Comparison of ENCODE assay signal across 13 mouse cellular contexts in the genomic region with DNA sequence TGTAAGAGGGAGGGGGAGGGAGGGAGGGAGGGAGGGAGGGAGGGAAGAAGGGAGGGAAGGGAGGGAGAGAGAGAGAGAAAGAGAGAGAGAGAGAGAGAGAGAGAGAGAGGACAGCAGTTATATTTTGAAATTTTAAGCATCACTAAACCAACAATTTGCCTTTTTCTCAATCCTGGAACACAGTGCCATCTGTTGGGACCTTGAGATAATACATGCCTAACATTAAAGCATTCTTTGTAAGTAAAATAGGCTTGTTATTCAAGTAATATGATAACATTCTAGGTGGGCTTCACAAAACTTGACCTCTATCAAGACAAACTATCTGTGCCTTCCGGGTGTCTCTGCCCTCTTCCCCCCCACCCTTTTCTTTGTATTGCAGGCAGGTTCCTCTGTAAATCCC. TPM values are rescaled to one million over a fixed set of nuclear protein-coding genes. Genes with fewer than 3 reads are reported as not detected.
DNase-seq lines count a peak whose midpoint lies in the region; TF ChIP-seq lines count a peak whose summit lies in the region.
"Had no signal": no experiment of that assay in that cellular context is flagged by ENCODE, and none has a peak within 500 bp of the region (broad histone marks: within the 10 kb centered on the region; RNA-seq: fewer than 3 reads in every experiment).

No protein-coding gene starts in this region.

- peaks cover 3% of the 10 kb centered on the region for H3K9me3 ChIP-seq in CH12.LX (replicated peaks; ENCODE audit: low read length)
- H3K9me3 ChIP-seq: heart, embryonic 15.5 days had no signal

- TF ChIP-seq EP300 in CH12.LX (IDR thresholded peaks at IDR 0.05; ENCODE audit: low read length): no peak

- H3K4me3 ChIP-seq in cerebellum, adult 2 months (replicated peaks; ENCODE audit: insufficient read depth, low read depth, low read length): no peak overlapping the region
- no peak overlapping the region for H3K4me3 ChIP-seq in kidney, adult 2 months (ENCODE audit: insufficient read depth, low read depth, low read length)
- H3K4me3 ChIP-seq in CH12.LX (replicated peaks in 1 of 3; ENCODE audit: low read depth in 2 of 3, low read length in 2 of 3, poor library complexity in 1 of 3): no peak overlapping the region
- H3K4me3 ChIP-seq: heart, embryonic 15.5 days had no signal

- TF ChIP-seq CTCF in cerebellum, adult 2 months (IDR thresholded peaks at IDR 0.05; ENCODE audit: borderline replicate concordance, insufficient read depth, low read depth, low read length): 0 out of 2 replicates have a peak, but pooled peaks have one; percentile 17
- no peak for TF ChIP-seq CTCF in kidney, adult 2 months (conservative IDR thresholded peaks at IDR 0.05; ENCODE audit: insufficient read depth, insufficient read length, low read depth, low read length)
- TF ChIP-seq CTCF in CH12.LX (conservative IDR thresholded peaks at IDR 0.05 in 1 of 2, IDR thresholded peaks at IDR 0.05 in 1 of 2; ENCODE audit: low read depth in 2 of 2, low read length in 2 of 2): peak; percentile 14 to 66; a peak in 2 of 4 replicates

- H3K4me1 ChIP-seq in cerebellum, adult 2 months (ENCODE audit: control insufficient read depth, insufficient read depth, low read length): no peaks in the 10 kb centered on the region
- no peaks in the 10 kb centered on the region; the same call in 1 of the 2 replicates for H3K4me1 ChIP-seq in kidney, adult 2 months (ENCODE audit: control insufficient read depth, insufficient read depth, low read length)
- peaks cover 0 to 8% of the 10 kb centered on the region in 2 experiments; a peak in 2 of 4 replicates for H3K4me1 ChIP-seq in CH12.LX (ENCODE audit: control insufficient read depth in 1 of 2, insufficient read depth in 2 of 2)

- no peaks in the 10 kb centered on the region for H3K27me3 ChIP-seq in cerebellum, adult 2 months (ENCODE audit: control insufficient read depth, insufficient read depth, low read length)
- H3K27me3 ChIP-seq in kidney, adult 2 months (replicated peaks; ENCODE audit: control insufficient read depth, insufficient read depth, low read length): no peaks in the 10 kb centered on the region
- no peaks in the 10 kb centered on the region for H3K27me3 ChIP-seq in CH12.LX (replicated peaks)
- H3K27me3 ChIP-seq: heart, embryonic 15.5 days had no signal

- H3K27ac ChIP-seq in cerebellum, adult 2 months (ENCODE audit: insufficient read depth, low read length): no peak overlapping the region
- H3K27ac ChIP-seq in kidney, adult 2 months (ENCODE audit: insufficient read depth, low read depth, low read length): no peak overlapping the region
- H3K27ac ChIP-seq in CH12.LX (ENCODE audit: insufficient read depth, low read depth): no peak overlapping the region
- H3K27ac ChIP-seq: heart, embryonic 15.5 days had no signal

- no peak for TF ChIP-seq POLR2A in cerebellum, adult 2 months (IDR thresholded peaks at IDR 0.05; ENCODE audit: borderline replicate concordance, insufficient read depth, low read length)
- no peak for TF ChIP-seq POLR2A in kidney, adult 2 months (IDR thresholded peaks at IDR 0.05; ENCODE audit: low read depth, low read length)
- TF ChIP-seq POLR2A in CH12.LX (IDR thresholded peaks at IDR 0.05; ENCODE audit: low read depth, low read length): no peak

- in situ Hi-C loops in CH12.LX (cut with MboI; ENCODE audit: low pct_ligation_motif_present, low pct_unique_long_range_greater_than_20kb, low sequenced_read_pairs): loop anchor here (25.0 kb wide), 2 partner anchors 399 to 999 kb away; no protein-coding TSS in a partner anchor

- no peaks in the 10 kb centered on the region for H3K79me2 ChIP-seq in CH12.LX (replicated peaks; ENCODE audit: control insufficient read depth, extremely low read depth, insufficient read depth, poor library complexity, severe bottlenecking)

- no peaks in the 10 kb centered on the region for H3K36me3 ChIP-seq in kidney, adult 2 months (ENCODE audit: control insufficient read depth, insufficient read depth, low read length)
- no peaks in the 10 kb centered on the region for H3K36me3 ChIP-seq in CH12.LX (replicated peaks in 1 of 2; ENCODE audit: control insufficient read depth in 1 of 2, insufficient read depth in 1 of 2, low read length in 1 of 2)
- H3K36me3 ChIP-seq: heart, embryonic 15.5 days had no signal

- TF ChIP-seq RAD21 in CH12.LX (IDR thresholded peaks at IDR 0.05; ENCODE audit: low read depth, low read length): peak; percentile 54

- no peak overlapping the region for H3K9ac ChIP-seq in CH12.LX (ENCODE audit: insufficient read depth, low read depth)
- H3K9ac ChIP-seq: heart, embryonic 15.5 days had no signal

- WGBS in cerebellum, adult 2 months: 63% methylated on average over 1 of the region's 1 CpGs
- 6% methylated on average over 1 of the region's 1 CpGs for WGBS in kidney, adult 2 months

- DNase-seq in cerebellum, adult 2 months: no peak
- DNase-seq in cerebellum, adult 9-11 months: no peak
- DNase-seq in kidney, adult 9 months: peak; percentile 27
- DNase-seq in kidney, adult 2 months: no peak
- DNase-seq in CH12.LX (ENCODE audit: extremely low read depth): peak; percentile 34
- DNase-seq in embryo, embryonic 11 days: peak; percentile 40
- no peak for DNase-seq in frontal cortex, postnatal 36 days (ENCODE audit: low spot score in 2 of 2)
- DNase-seq in gastrocnemius, adult 18-20 months (ENCODE audit: low spot score): no peak
- DNase-seq: adrenal gland, postnatal 36 days had no signal

- no peak overlapping the region for H3K4me2 ChIP-seq in CH12.LX (ENCODE audit: insufficient read depth, low read depth, poor library complexity, severe bottlenecking)
- H3K4me2 ChIP-seq: heart, embryonic 15.5 days had no signal

- dilution Hi-C loops in CH12.LX (cut with MboI; ENCODE audit: extremely low pct_ligation_motif_present, extremely low pct_unique_long_range_greater_than_20kb, low sequenced_read_pairs): no loop called here

TF ChIP-seq in CH12.LX, 34 proteins besides CTCF, POLR2A, EP300 and RAD21:
- no peak for TF ChIP-seq CHD2 (IDR thresholded peaks at IDR 0.05; ENCODE audit: low read length)
- TF ChIP-seq SMC3 (IDR thresholded peaks at IDR 0.05; ENCODE audit: low read depth, low read length): peak; percentile 31

RNA-seq across cellular contexts. Expression of a gene that starts 34.0 kb away (rescaled TPM):
- 3.9 and 4.6 TPM in 2 replicates for polyA plus RNA-seq in cerebellum, adult 2 months (2012; rRNA removed)
- 0.08 and 0.55 TPM in 2 replicates for polyA plus RNA-seq in kidney, adult 2 months (2012; rRNA removed)
- total RNA-seq in CH12.LX (2012; rRNA removed) (not detected in 2 replicates), CH12.LX (2014; rRNA removed) (not detected in 2 replicates)
- polyA plus RNA-seq in CH12.LX (2012; ENCODE audit: insufficient read length, low read depth): not detected in 2 replicates
- total RNA-seq in gastrocnemius, adult 18-20 months (2021): 100 to 1,000 TPM in 1 of 2 experiments, 10 to 100 TPM in 1; 88.0 to 103 TPM
- total RNA-seq: liver, adult 2 months had no signal
- polyA plus RNA-seq: liver, adult 2 months; neural tube, embryonic 11.5 days; spleen, adult 2 months had no signal

Comparison
In these comparisons a context has a peak if more than half of its experiments do, and no peak if none do; other contexts are left out.
1. DNase-seq: peak in kidney, adult 9 months (single experiment), CH12.LX (single experiment) and embryo, embryonic 11 days (single experiment); none in cerebellum, adult 2 months (0 of 2), cerebellum, adult 9-11 months (single experiment), kidney, adult 2 months (single experiment), frontal cortex, postnatal 36 days (0 of 2) and gastrocnemius, adult 18-20 months (single experiment).